15 mouse cellular contexts compared by ENCODE assay signal in genomic region chr11:63965437-63965836, GRCm38 (mm10). TPM values are rescaled to one million over a fixed set of nuclear protein-coding genes. Genes with fewer than 3 reads are reported as not detected.
A peak's percentile ranks its signal among the peaks of the same experiment; 100 is the strongest.
DNase-seq lines count a peak whose midpoint lies in the region; ATAC-seq and TF ChIP-seq lines count a peak whose summit lies in the region.
"Had no signal": no experiment of that assay in that cellular context is flagged by ENCODE, and none has a peak within 500 bp of the region (broad histone marks: within the 10 kb centered on the region; RNA-seq: fewer than 3 reads in every experiment).

No protein-coding gene starts in this region.

- no peak for TF ChIP-seq POLR2A in lung, adult 2 months (IDR thresholded peaks at IDR 0.05; ENCODE audit: borderline replicate concordance, extremely low read depth, low read depth, low read length)

- no peaks in the 10 kb centered on the region for H3K4me1 ChIP-seq in lung, adult 2 months (ENCODE audit: control insufficient read depth, insufficient read depth, low read length)
- H3K4me1 ChIP-seq in intestine, postnatal 0 days (replicated peaks; ENCODE audit: control insufficient read depth, insufficient read depth, low read length): no peaks in the 10 kb centered on the region
- peaks cover 16% of the 10 kb centered on the region; the same call in 1 of the 2 replicates for H3K4me1 ChIP-seq in intestine, embryonic 15.5 days (replicated peaks)

- WGBS in lung, adult 2 months: 45% methylated on average over 5 of the region's 5 CpGs
- 59% methylated on average over 5 of the region's 5 CpGs for WGBS in intestine, postnatal 0 days
- 49% methylated on average over 5 of the region's 5 CpGs for whole genome bisulfite sequencing in intestine, embryonic 15.5 days

- TF ChIP-seq CTCF in lung, adult 2 months (IDR thresholded peaks at IDR 0.05; ENCODE audit: insufficient read depth, low read length): no peak
- TF ChIP-seq CTCF in intestine, postnatal 0 days (IDR thresholded peaks at IDR 0.05; ENCODE audit: low read depth): no peak

- H3K9ac ChIP-seq in intestine, postnatal 0 days (ENCODE audit: low read depth, low read length): no peak overlapping the region
- no peak overlapping the region for H3K9ac ChIP-seq in intestine, embryonic 15.5 days

- peak; percentile 21 for ATAC-seq in frontal cortex, adult (ENCODE audit: low TSS enrichment)
- ATAC-seq in common myeloid progenitor, adult 5-6 weeks (replicated peaks; ENCODE audit: low read depth, poor library complexity, severe bottlenecking): peak; percentile 59
- no peak for ATAC-seq in intestine, postnatal 0 days
- ATAC-seq in intestine, embryonic 15.5 days: no peak

- no peaks in the 10 kb centered on the region for H3K27me3 ChIP-seq in intestine, postnatal 0 days (replicated peaks; ENCODE audit: control insufficient read depth, insufficient read depth, low read length)
- no peaks in the 10 kb centered on the region for H3K27me3 ChIP-seq in intestine, embryonic 15.5 days (replicated peaks)

- H3K36me3 ChIP-seq in intestine, postnatal 0 days (ENCODE audit: control insufficient read depth, insufficient read depth): peaks cover 18% of the 10 kb centered on the region; the same call in 1 of the 2 replicates
- H3K36me3 ChIP-seq in intestine, embryonic 15.5 days: peaks cover 8% of the 10 kb centered on the region

- H3K9me3 ChIP-seq in intestine, postnatal 0 days (ENCODE audit: control insufficient read depth): no peaks in the 10 kb centered on the region
- no peaks in the 10 kb centered on the region for H3K9me3 ChIP-seq in intestine, embryonic 15.5 days
- H3K9me3 ChIP-seq: embryonic facial prominence, embryonic 10.5 days had no signal

- H3K4me3 ChIP-seq in lung, adult 2 months (replicated peaks; ENCODE audit: extremely low read depth, low read depth, low read length): no peak overlapping the region
- no peak overlapping the region for H3K4me3 ChIP-seq in intestine, postnatal 0 days (ENCODE audit: low read depth, low read length)
- no peak overlapping the region for H3K4me3 ChIP-seq in intestine, embryonic 15.5 days (replicated peaks)
- H3K4me3 ChIP-seq: embryonic facial prominence, embryonic 10.5 days; heart, adult 2 months had no signal

- DNase-seq in frontal cortex, postnatal 10 days (ENCODE audit: low spot score in 2 of 2): no peak
- peak; percentile 36 to 54 for DNase-seq in lung, adult 18-20 months
- DNase-seq in lung, adult 2 months: no peak
- DNase-seq in lung, postnatal 36 days: peak; percentile 59
- DNase-seq: cerebellum, postnatal 14 days; heart, adult 2 months; kidney, adult 2 months; liver; right cerebral cortex, adult 18-20 months had no signal

- no peak overlapping the region for H3K4me2 ChIP-seq in intestine, postnatal 0 days (replicated peaks; ENCODE audit: low read depth)
- no peak overlapping the region for H3K4me2 ChIP-seq in intestine, embryonic 15.5 days (replicated peaks)

- no peak overlapping the region for H3K27ac ChIP-seq in intestine, postnatal 0 days (ENCODE audit: low read depth, low read length)
- no peak overlapping the region for H3K27ac ChIP-seq in intestine, embryonic 15.5 days
- H3K27ac ChIP-seq: embryonic facial prominence, embryonic 10.5 days; heart, adult 2 months; macrophage had no signal

RNA-seq across cellular contexts. Expression of gene Hs3st3b1, which starts 43.3 kb away (rescaled TPM):
- polyA plus RNA-seq in lung, adult 2 months (2012; rRNA removed): 5.5 and 6.3 TPM in 2 replicates
- 0.41 and 0.73 TPM in 2 replicates for total RNA-seq in common myeloid progenitor, adult 5-6 weeks (2017)
- polyA plus RNA-seq in intestine, postnatal 0 days (2015; fragmentation: Nextera tagmentation; extraction: Ambion mirVana): 2.5 and 2.6 TPM in 2 replicates
- polyA plus RNA-seq in intestine, embryonic 15.5 days (2015; fragmentation: Nextera tagmentation; extraction: Ambion mirVana): 4.6 and 5.7 TPM in 2 replicates

Comparison
In these comparisons a context has a peak if more than half of its experiments do, and no peak if none do; other contexts are left out.
1. DNase-seq: peak in lung, adult 18-20 months (2 of 2) and lung, postnatal 36 days (single experiment); none in frontal cortex, postnatal 10 days (0 of 2) and lung, adult 2 months (single experiment).
2. ATAC-seq: peak in frontal cortex, adult (single experiment) and common myeloid progenitor, adult 5-6 weeks (single experiment); none in intestine, postnatal 0 days (single experiment) and intestine, embryonic 15.5 days (single experiment).